Mouse (Mus musculus) heart, embryonic 14.5 days (tissue): ENCODE data around the gene Blvrb. TPM values are rescaled to one million over a fixed set of nuclear protein-coding genes. Genes with fewer than 3 reads are reported as not detected.
A peak's percentile ranks its signal among the peaks of the same experiment; 100 is the strongest.

Experiments
- ATAC-seq: fragments of 200-750 bp; cut with Nextera tagmentation; 2 replicates; pipeline ENCODE4 v1.8.0; 2017; ENCODE audit warnings: low read depth, moderate TSS enrichment; ENCODE audit not compliant: insufficient number of reproducible peaks, insufficient read depth, low FRiP score
- H3K27ac ChIP-seq, 2 experiments: fragments of 200-500 bp in 1 of 2; fragments of 300-500 bp in 1 of 2; sonication (generic) in 1 of 2; replicated peaks in 1 of 2; 2 replicates each; pipeline ENCODE4 v1.5.1; 2012 to 2014; ENCODE audit warnings: low read depth in 2 of 2, low read length in 2 of 2, control low read depth in 1 of 2, mild to moderate bottlenecking in 1 of 2, mixed read lengths in 1 of 2; ENCODE audit not compliant: control insufficient read depth in 1 of 2, insufficient read depth in 1 of 2
- H3K27me3 ChIP-seq: fragments of 300-500 bp; sonication (generic); 2 replicates; pipeline ENCODE4 v1.6.1; 2014; ENCODE audit warnings: mild to moderate bottlenecking, low read length, control low read depth; ENCODE audit not compliant: control insufficient read depth, insufficient read depth
- H3K36me3 ChIP-seq: fragments of 300-500 bp; sonication (generic); 2 replicates; pipeline ENCODE4 v1.6.1; 2014; ENCODE audit warnings: mild to moderate bottlenecking, control low read depth, low read length, mixed read lengths; ENCODE audit not compliant: control insufficient read depth, insufficient read depth
- H3K4me1 ChIP-seq, 2 experiments: fragments of 200-500 bp in 1 of 2; fragments of 300-500 bp in 1 of 2; sonication (generic) in 1 of 2; 2 replicates each; pipeline ENCODE4 v1.6.1; 2012 to 2014; ENCODE audit warnings: low read length in 2 of 2, control low read depth in 1 of 2, mixed read lengths in 1 of 2; ENCODE audit not compliant: control insufficient read depth in 2 of 2, insufficient read depth in 2 of 2
- H3K4me2 ChIP-seq: fragments of 300-500 bp; sonication (generic); 2 replicates; pipeline ENCODE4 v1.6.1; 2014; ENCODE audit warnings: mild to moderate bottlenecking, low read length
- H3K4me3 ChIP-seq, 2 experiments: fragments of 200-500 bp in 1 of 2; fragments of 300-500 bp in 1 of 2; sonication (generic) in 1 of 2; 2 replicates each; pipeline ENCODE4 v1.5.1; 2012 to 2014; ENCODE audit warnings: low read length in 2 of 2, mild to moderate bottlenecking in 2 of 2, control low read depth in 1 of 2, low read depth in 1 of 2, moderate library complexity in 1 of 2; ENCODE audit not compliant: control insufficient read depth in 1 of 2, insufficient read depth in 1 of 2
- H3K9ac ChIP-seq: fragments of 300-500 bp; sonication (generic); 2 replicates; pipeline ENCODE4 v1.6.1; 2014; ENCODE audit warnings: mild to moderate bottlenecking, low read length
- H3K9me3 ChIP-seq: fragments of 300-500 bp; sonication (generic); 2 replicates; pipeline ENCODE4 v1.6.1; 2016; ENCODE audit warnings: low read length, control low read depth; ENCODE audit not compliant: control insufficient read depth
- WGBS: fragments of 180-500 bp; shearing (Covaris S2); extraction: QIAGEN DNeasy Blood & Tissue Kit; methylation state at CpG from one replicate; pipeline ENCODE4 v1.1.7; 2014; 5-methylcytosine and 5-hydroxymethylcytosine counted together
- polyA plus RNA-seq: library from polyadenylated mRNA; unstranded; fragments of >200 nt; fragmentation: Nextera tagmentation; extraction: Ambion mirVana; gene quantifications from 2 replicates; pipeline ENCODE4 v1.2.1, GENCODE M21; 2014

Blvrb gene
- polyA plus RNA-seq, 1 experiment from 2014 or later: 49.7 TPM

DNA sequence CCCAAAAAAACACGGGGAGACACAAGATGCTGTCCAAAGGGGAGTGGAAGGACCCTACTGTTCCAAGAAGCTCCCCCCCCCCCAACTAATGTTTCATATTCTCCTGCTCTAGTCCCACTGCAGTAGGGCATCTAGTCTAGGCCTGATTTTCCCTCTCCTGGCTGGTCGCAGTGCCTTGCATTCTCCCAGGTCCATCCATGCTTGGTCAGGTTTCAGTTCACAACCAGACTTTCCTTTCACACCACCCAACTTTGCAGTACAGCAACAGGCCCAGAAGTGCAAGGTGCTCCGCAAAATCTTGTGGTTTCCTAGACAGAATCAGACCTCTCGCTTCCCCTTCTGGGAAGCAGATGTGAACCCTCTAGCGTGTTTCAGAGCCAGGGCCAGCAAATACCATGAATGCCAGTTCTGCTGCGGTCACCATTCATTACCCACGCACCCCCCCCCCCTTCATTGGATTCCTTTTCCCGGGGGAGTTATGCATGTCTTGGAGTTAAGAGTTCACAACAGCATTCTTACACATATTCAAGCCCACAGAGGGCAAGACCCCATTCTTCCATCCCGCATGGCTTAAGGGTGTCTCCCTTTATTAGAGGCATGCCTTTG, 59.1 kb downstream of the Blvrb start:
- WGBS: 40% methylated on average over 9 of the region's 9 CpGs
- H3K36me3 ChIP-seq: no peaks in the 10 kb centered on the region
- peak overlapping the region in 1 of 2 experiments; percentile 69; a peak in 2 of 4 replicates for H3K4me3 ChIP-seq
- no peaks in the 10 kb centered on the region for H3K9me3 ChIP-seq
- peak overlapping the region; percentile 85; the same call in 1 of the 2 replicates for H3K9ac ChIP-seq
- H3K27me3 ChIP-seq: no peaks in the 10 kb centered on the region
- no peak for ATAC-seq
- peaks cover 10 to 21% of the 10 kb centered on the region in 2 experiments for H3K4me1 ChIP-seq
- H3K27ac ChIP-seq: peak overlapping the region; percentile 28 to 99
- peak overlapping the region; percentile 75 for H3K4me2 ChIP-seq

DNA sequence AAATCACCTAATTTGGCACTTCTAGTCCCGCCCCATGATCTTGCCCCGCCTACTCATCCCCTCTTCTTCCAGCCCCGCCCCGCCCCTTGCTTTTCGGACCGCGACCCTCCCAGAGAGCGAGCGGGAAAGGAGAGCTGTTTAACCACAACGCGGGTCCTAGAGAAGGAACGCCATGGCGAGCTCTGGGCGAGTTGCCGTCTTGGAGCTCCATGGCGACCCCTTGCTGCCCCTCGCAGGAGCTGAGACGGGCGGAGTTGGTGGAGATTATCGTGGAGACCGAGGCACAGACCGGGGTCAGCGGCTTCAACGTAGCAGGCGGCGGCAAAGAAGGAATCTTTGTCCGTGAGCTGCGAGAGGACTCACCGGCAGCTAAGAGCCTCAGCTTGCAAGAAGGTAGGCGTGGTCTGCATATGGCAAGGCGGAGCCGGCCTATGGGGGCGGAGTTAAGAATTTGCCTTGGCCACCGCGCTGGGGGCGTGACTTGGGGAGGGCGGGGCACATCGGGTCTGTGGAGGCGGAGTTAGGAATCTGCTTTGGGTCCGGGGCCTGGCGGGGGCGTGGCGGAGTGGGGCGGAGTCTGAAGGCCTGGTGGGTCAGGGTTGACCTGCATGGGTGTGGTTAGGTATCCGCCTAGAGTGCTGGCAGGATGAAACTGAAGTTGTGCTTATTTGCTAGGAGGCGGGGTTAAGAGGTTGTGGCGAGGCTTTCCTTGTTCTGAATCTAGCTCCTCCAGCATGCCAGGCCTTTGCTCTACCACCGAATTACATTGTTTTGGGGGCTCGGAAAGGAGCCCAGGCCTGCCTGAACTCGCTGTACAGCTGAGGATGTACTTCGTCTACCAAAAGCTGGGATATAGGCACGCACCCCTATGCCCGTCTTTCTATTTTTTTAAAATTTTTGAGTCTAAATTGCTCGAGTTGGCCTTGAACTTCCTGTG, 60.2 kb downstream of the Blvrb start:
- Histone ChIP-seq H3K4me3 (peak overlapping the region; percentile 69 to 78), H3K36me3 (no peaks in the 10 kb centered on the region), H3K9me3 (no peaks in the 10 kb centered on the region), H3K27me3 (no peaks in the 10 kb centered on the region), H3K9ac (peak overlapping the region; percentile 85), H3K27ac (peak overlapping the region; percentile 99), H3K4me2 (peak overlapping the region; percentile 75), H3K4me1 (peaks cover 10 to 20% of the 10 kb centered on the region in 2 experiments)
- WGBS: under 1% methylated on average over 54 of the region's 54 CpGs
- ATAC-seq: peak; percentile 91

DNA sequence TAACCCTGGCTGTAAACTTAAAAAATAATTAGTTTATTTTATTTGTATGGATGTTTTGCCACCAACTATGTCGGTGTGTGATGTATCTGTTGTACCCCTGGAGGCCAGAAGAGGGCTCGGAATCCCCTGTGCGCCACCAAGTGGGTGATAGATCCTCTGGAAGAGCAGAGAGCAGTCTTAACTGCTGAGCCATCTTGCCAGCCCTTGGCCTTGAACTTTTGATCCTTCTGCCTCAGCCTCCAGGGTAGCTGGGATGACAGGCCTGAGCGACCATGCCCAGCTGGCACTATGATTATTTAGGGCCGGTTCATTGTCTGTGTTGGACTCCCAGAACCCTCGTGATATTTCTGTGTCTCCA, 60.8 kb downstream of the Blvrb start:
- H3K9me3 ChIP-seq: no peaks in the 10 kb centered on the region
- H3K4me3 ChIP-seq: peak overlapping the region; percentile 69 to 78; a peak in 3 of 4 replicates
- ATAC-seq: no peak
- H3K27me3 ChIP-seq: no peaks in the 10 kb centered on the region
- no peaks in the 10 kb centered on the region for H3K36me3 ChIP-seq
- H3K27ac ChIP-seq: peak overlapping the region; percentile 28 to 99; a peak in 3 of 4 replicates
- H3K4me1 ChIP-seq: peaks cover 10 to 20% of the 10 kb centered on the region in 2 experiments
- WGBS: 18% methylated on average over 6 of the region's 6 CpGs
- H3K9ac ChIP-seq: peak overlapping the region; percentile 85
- H3K4me2 ChIP-seq: peak overlapping the region; percentile 75

DNA sequence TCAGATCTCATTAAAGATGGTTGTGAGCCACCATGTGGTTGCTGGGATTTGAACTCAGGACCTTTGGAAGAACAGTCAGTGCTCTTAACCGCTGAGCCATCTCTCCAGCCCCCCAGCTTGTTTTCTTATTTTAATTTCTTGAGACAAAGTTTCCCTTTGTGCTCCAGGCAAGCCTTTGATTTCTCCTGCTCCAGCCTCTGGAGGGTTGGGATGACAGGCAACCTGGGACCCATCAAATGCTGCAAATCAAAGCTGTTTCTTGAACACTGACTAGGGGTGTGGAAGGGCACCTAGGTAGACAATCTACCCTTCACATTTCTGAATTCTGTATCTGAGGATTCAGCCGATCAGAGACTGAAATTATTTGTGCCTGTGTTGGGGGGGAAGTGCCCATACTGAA, 63.0 kb downstream of the Blvrb start:
- peaks cover 10 to 20% of the 10 kb centered on the region in 2 experiments for H3K4me1 ChIP-seq
- no peak for ATAC-seq
- H3K9ac ChIP-seq: no peak overlapping the region
- H3K4me2 ChIP-seq: no peak overlapping the region
- 83% methylated on average over 2 of the region's 2 CpGs for WGBS
- no peaks in the 10 kb centered on the region for H3K36me3 ChIP-seq
- no peaks in the 10 kb centered on the region for H3K9me3 ChIP-seq
- no peak overlapping the region for H3K27ac ChIP-seq
- H3K4me3 ChIP-seq: no peak overlapping the region
- no peaks in the 10 kb centered on the region for H3K27me3 ChIP-seq

DNA sequence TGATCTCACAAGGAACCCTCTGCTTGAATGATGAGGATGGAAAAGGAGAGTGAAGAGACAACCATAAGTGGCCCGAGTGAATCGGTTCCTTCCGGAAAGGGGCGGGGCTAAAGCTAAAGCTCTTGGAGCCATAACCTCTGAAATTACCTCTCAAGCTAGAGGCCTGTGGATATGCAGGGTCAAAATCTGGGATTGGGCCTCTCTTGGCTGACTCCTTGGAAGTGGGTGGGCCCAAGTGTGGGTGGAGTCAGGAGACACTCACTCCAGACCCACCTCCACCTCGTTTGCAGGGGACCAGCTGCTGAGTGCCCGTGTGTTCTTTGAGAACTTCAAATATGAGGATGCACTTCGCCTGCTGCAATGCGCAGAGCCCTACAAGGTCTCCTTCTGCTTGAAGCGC, 67.2 kb downstream of the Blvrb start:
- H3K4me1 ChIP-seq: no peaks in the 10 kb centered on the region
- H3K4me3 ChIP-seq: no peak overlapping the region
- no peak for ATAC-seq
- H3K27me3 ChIP-seq: no peaks in the 10 kb centered on the region
- no peak overlapping the region for H3K27ac ChIP-seq
- H3K9ac ChIP-seq: no peak overlapping the region
- WGBS: 67% methylated on average over 9 of the region's 9 CpGs
- peaks cover 5% of the 10 kb centered on the region; the same call in 1 of the 2 replicates for H3K36me3 ChIP-seq
- H3K4me2 ChIP-seq: no peak overlapping the region
- H3K9me3 ChIP-seq: 0 out of 2 replicates have a peak, but pooled peaks cover 4% of the 10 kb centered on the region

Other genes with a start within 250 kb of the Blvrb start
- gene Itpkc, start 219.3 kb upstream of the Blvrb start, polyA plus RNA-seq: 3.4 and 3.8 TPM in 2 replicates
- 9.9 and 11.9 TPM in 2 replicates for gene Coq8b, start 215.0 kb upstream of the Blvrb start, polyA plus RNA-seq
- gene Numbl, start 189.5 kb upstream of the Blvrb start, polyA plus RNA-seq: 3.3 and 5.4 TPM in 2 replicates
- gene Ltbp4, start 110.3 kb upstream of the Blvrb start, polyA plus RNA-seq: 47.7 and 55.1 TPM in 2 replicates
- 18.3 and 22.0 TPM in 2 replicates for gene Shkbp1, start 92.0 kb upstream of the Blvrb start, polyA plus RNA-seq
- not detected in 2 replicates for gene Gm20479, start 90.6 kb upstream of the Blvrb start, polyA plus RNA-seq
- 0.15 and 0.20 TPM in 2 replicates for gene Sptbn4, start 292 bp upstream of the Blvrb start, polyA plus RNA-seq
- 15.7 and 19.4 TPM in 2 replicates for gene Sertad3, start 25.8 kb downstream of the Blvrb start, polyA plus RNA-seq
- gene Sertad1, start 38.9 kb downstream of the Blvrb start, polyA plus RNA-seq: 34.5 and 34.8 TPM in 2 replicates
- 0.58 and 0.59 TPM in 2 replicates for gene Prx, start 51.3 kb downstream of the Blvrb start, polyA plus RNA-seq
- gene Hipk4, start 75.3 kb downstream of the Blvrb start, polyA plus RNA-seq: 0.24 and 0.26 TPM in 2 replicates
- gene Pld3, start 105.2 kb downstream of the Blvrb start, polyA plus RNA-seq: 54.5 and 61.7 TPM in 2 replicates
- 31.0 TPM in 2 replicates for gene 2310022A10Rik, start 105.3 kb downstream of the Blvrb start, polyA plus RNA-seq
- gene Akt2, start 143.6 kb downstream of the Blvrb start, polyA plus RNA-seq: 66.5 and 76.0 TPM in 2 replicates
- gene Ttc9b, start 205.9 kb downstream of the Blvrb start, polyA plus RNA-seq: 0.32 TPM in 1 of 2 replicates, not detected in the other
- 3.8 and 4.3 TPM in 2 replicates for gene Map3k10, start 226.6 kb downstream of the Blvrb start, polyA plus RNA-seq
- gene Zfp607b, start 241.4 kb downstream of the Blvrb start, polyA plus RNA-seq: 2.2 and 2.5 TPM in 2 replicates